Mouse (Mus musculus) adrenal gland, postnatal 4 days (tissue): Measurements from ENCODE around the gene Cox8b. TPM values are rescaled to one million over a fixed set of nuclear protein-coding genes. Genes with fewer than 3 reads are reported as not detected.
"Not testable (repeated sequence)": the region's sequence is repeated elsewhere in the genome, so short reads cannot be mapped to it uniquely, and the experiment has no call there.

Source experiments
- DNase-seq, 2 experiments: peaks; one replicate each; pipeline ENCODE4 v3.0.0; 2021 to 2022; ENCODE audit warnings: low spot score in 2 of 2, mixed read lengths in 2 of 2
- total RNA-seq, 2 experiments: library from RNA; stranded (reverse); gene quantifications; 2 replicates each; pipeline ENCODE4 v1.2.3; 2021

Gene Cox8b
- total RNA-seq, 2 experiments from 2014 or later, result 183 to 297 TPM

- no peak for DNase-seq
Measured at GRCm38 (mm10) chr7:140914031-140914690, 13.9 kb upstream of the Cox8b start.

GRCm38 (mm10) chr7:140912846-140913482, 12.7 kb upstream of the Cox8b start:
- DNase-seq, result no peak

GRCm38 (mm10) chr7:140912293-140912692, 12.0 kb upstream of the Cox8b start:
- no peak for DNase-seq

GRCm38 (mm10) chr7:140908634-140909107, 8.4 kb upstream of the Cox8b start:
- peak; percentile 62 to 75 for DNase-seq

- no peak for DNase-seq
Measured at GRCm38 (mm10) chr7:140908181-140908580, 7.9 kb upstream of the Cox8b start.

GRCm38 (mm10) chr7:140907697-140908096, 7.5 kb upstream of the Cox8b start:
- DNase-seq, result no peak

GRCm38 (mm10) chr7:140907131-140907530, 6.9 kb upstream of the Cox8b start:
- DNase-seq, result peak in 1 of 2 experiments; percentile 16

- DNase-seq, result no peak
Measured at GRCm38 (mm10) chr7:140905642-140906081, 5.4 kb upstream of the Cox8b start.

- peak; percentile 59 to 62 for DNase-seq
Measured at GRCm38 (mm10) chr7:140903212-140903611, 3.0 kb upstream of the Cox8b start.

GRCm38 (mm10) chr7:140902036-140902875, 2.0 kb upstream of the Cox8b start:
- DNase-seq, result no peak

- DNase-seq, result no peak
Measured at GRCm38 (mm10) chr7:140899121-140899520, 1.1 kb downstream of the Cox8b start.

GRCm38 (mm10) chr7:140897863-140898262, 2.4 kb downstream of the Cox8b start:
- no peak for DNase-seq

- no peak for DNase-seq
Measured at GRCm38 (mm10) chr7:140894611-140895010, 5.6 kb downstream of the Cox8b start.

GRCm38 (mm10) chr7:140894031-140894430, 6.2 kb downstream of the Cox8b start:
- DNase-seq, result no peak

- not testable (repeated sequence) for DNase-seq
Measured at GRCm38 (mm10) chr7:140890636-140891035, 9.6 kb downstream of the Cox8b start.

- DNase-seq, result no peak
Measured at GRCm38 (mm10) chr7:140882469-140882803, 17.8 kb downstream of the Cox8b start.

GRCm38 (mm10) chr7:140881696-140882468, 18.4 kb downstream of the Cox8b start, which contains the start of the genes Psmd13 and Sirt3:
Psmd13 (plus strand) TSS chr7:140881968.
Sirt3 (minus strand) TSS chr7:140882309.
- peak; percentile 88 to 89 for DNase-seq

GRCm38 (mm10) chr7:140880865-140881515, 19.3 kb downstream of the Cox8b start:
- no peak for DNase-seq

- no peak for DNase-seq
Measured at GRCm38 (mm10) chr7:140880419-140880818, 19.8 kb downstream of the Cox8b start.

GRCm38 (mm10) chr7:140879355-140879754, 20.9 kb downstream of the Cox8b start:
- no peak for DNase-seq
